Comparison of ENCODE assay signal across 17 mouse cellular contexts in the genomic region with DNA sequence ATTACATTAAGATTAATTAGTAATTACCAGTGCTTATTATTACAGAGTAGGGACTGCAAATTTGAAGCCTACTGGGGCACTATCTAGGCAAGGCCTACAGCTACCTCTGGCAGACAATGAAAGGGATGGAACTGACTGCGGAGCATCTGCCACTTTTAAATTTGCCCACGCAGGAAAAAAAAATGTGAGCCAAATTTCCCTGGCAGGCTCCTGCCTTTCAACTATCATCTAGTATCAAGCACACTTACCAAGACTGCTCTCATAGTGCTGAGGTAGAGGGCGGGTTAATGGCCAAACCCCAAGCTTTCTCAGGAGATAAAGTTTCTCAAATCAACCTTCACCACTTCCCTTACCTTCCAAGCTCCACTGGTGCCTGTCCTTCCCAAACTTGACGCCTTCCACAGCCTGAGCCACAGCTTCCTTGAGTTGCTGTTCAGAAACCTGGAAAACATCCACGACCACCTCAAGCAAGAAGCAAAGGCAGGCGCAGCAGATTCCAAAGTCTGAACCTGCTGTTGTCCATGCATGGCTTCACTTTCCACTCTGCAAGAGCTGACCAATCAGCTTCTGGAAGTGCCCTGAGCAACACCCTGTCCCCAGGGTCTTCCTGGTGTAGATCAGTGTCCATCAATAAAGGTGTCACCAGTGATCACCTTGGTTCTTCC. TPM values are rescaled to one million over a fixed set of nuclear protein-coding genes. Genes with fewer than 3 reads are reported as not detected.
DNase-seq lines count a peak whose midpoint lies in the region; ATAC-seq and TF ChIP-seq lines count a peak whose summit lies in the region.
"Had no signal": no experiment of that assay in that cellular context is flagged by ENCODE, and none has a peak within 500 bp of the region (broad histone marks: within the 10 kb centered on the region; RNA-seq: fewer than 3 reads in every experiment).

No protein-coding gene starts in this region.

- H3K27me3 ChIP-seq in kidney, postnatal 0 days (ENCODE audit: insufficient read depth, low read length) = no peaks in the 10 kb centered on the region
- H3K27me3 ChIP-seq in midbrain, embryonic 13.5 days = no peaks in the 10 kb centered on the region
- H3K27me3 ChIP-seq: forebrain, embryonic 13.5 days; intestine, embryonic 15.5 days; lung, embryonic 15.5 days; neural tube, embryonic 13.5 days had no signal

- no peak overlapping the region for H3K9ac ChIP-seq in kidney, postnatal 0 days (ENCODE audit: low read depth, low read length)
- no peak overlapping the region for H3K9ac ChIP-seq in midbrain, embryonic 13.5 days (replicated peaks)
- H3K9ac ChIP-seq: forebrain, embryonic 13.5 days; intestine, embryonic 15.5 days; lung, embryonic 15.5 days; neural tube, embryonic 13.5 days had no signal

- no peaks in the 10 kb centered on the region for H3K9me3 ChIP-seq in kidney, postnatal 0 days (replicated peaks; ENCODE audit: low read length)
- no peaks in the 10 kb centered on the region for H3K9me3 ChIP-seq in midbrain, embryonic 13.5 days
- H3K9me3 ChIP-seq: forebrain, embryonic 13.5 days; G1E; intestine, embryonic 15.5 days; lung, embryonic 15.5 days; neural tube, embryonic 13.5 days had no signal

- no peak overlapping the region for H3K4me2 ChIP-seq in kidney, postnatal 0 days (ENCODE audit: low read length)
- no peak overlapping the region for H3K4me2 ChIP-seq in midbrain, embryonic 13.5 days (replicated peaks)
- H3K4me2 ChIP-seq: forebrain, embryonic 13.5 days; intestine, embryonic 15.5 days; liver, embryonic 11.5 days; lung, embryonic 15.5 days; neural tube, embryonic 13.5 days had no signal

- no peaks in the 10 kb centered on the region for H3K36me3 ChIP-seq in kidney, postnatal 0 days (ENCODE audit: insufficient read depth, low read length)
- no peaks in the 10 kb centered on the region for H3K36me3 ChIP-seq in midbrain, embryonic 13.5 days
- H3K36me3 ChIP-seq: G1E; intestine, embryonic 15.5 days; lung, embryonic 15.5 days; neural tube, embryonic 13.5 days had no signal

- H3K4me1 ChIP-seq in kidney, postnatal 0 days (replicated peaks; ENCODE audit: insufficient read depth, low read length) = no peaks in the 10 kb centered on the region
- no peaks in the 10 kb centered on the region for H3K4me1 ChIP-seq in midbrain, embryonic 13.5 days (replicated peaks)
- H3K4me1 ChIP-seq: forebrain, embryonic 13.5 days; neural tube, embryonic 13.5 days had no signal

- 77% methylated on average over 6 of the region's 6 CpGs for WGBS in kidney, postnatal 0 days
- WGBS in midbrain, embryonic 13.5 days = 94% methylated on average over 6 of the region's 6 CpGs

- no peak overlapping the region for H3K4me3 ChIP-seq in kidney, postnatal 0 days (replicated peaks; ENCODE audit: low read depth, low read length)
- no peak overlapping the region for H3K4me3 ChIP-seq in midbrain, embryonic 13.5 days (replicated peaks)
- H3K4me3 ChIP-seq: forebrain, embryonic 13.5 days; intestine, embryonic 15.5 days; lung, embryonic 15.5 days; megakaryocyte, embryonic 14.5 days; neural tube, embryonic 13.5 days had no signal

- 0 out of 2 replicates have a peak, but pooled peaks have one; percentile 41 for ATAC-seq in kidney, postnatal 0 days (replicated peaks; ENCODE audit: low FRiP score, low read depth)
- no peak for ATAC-seq in midbrain, embryonic 13.5 days
- ATAC-seq: forebrain, embryonic 13.5 days; intestine, embryonic 15.5 days had no signal

- no peak overlapping the region for H3K27ac ChIP-seq in kidney, postnatal 0 days
- H3K27ac ChIP-seq in midbrain, embryonic 13.5 days = no peak overlapping the region
- H3K27ac ChIP-seq: forebrain, embryonic 13.5 days; intestine, embryonic 15.5 days; lung, embryonic 15.5 days; neural tube, embryonic 13.5 days had no signal

- TF ChIP-seq CTCF in kidney, postnatal 0 days (IDR thresholded peaks at IDR 0.05; ENCODE audit: low read depth) = no peak

- peak; percentile 54 for DNase-seq in layer of hippocampus, adult 11-12 months (ENCODE audit: low spot score)
- DNase-seq in layer of hippocampus, postnatal 25 days (ENCODE audit: extremely low spot score in 1 of 2, low spot score in 1 of 2) = no peak
- DNase-seq in cerebellum, adult 8-10 months = peak; percentile 41
- no peak for DNase-seq in kidney, postnatal 0 days (ENCODE audit: low spot score)
- DNase-seq in telencephalon, adult 2 months (ENCODE audit: low read depth, low spot score) = peak; percentile 64
- DNase-seq in thymus, postnatal 14 days = no peak
- DNase-seq: adrenal gland, postnatal 14 days; retina, postnatal 1 day; spleen, adult 18-20 months had no signal

RNA-seq across cellular contexts. Expression of a gene that starts 31.1 kb away (rescaled TPM):
- 10 to 100 TPM; 15.3 to 16.2 TPM for total RNA-seq in layer of hippocampus, postnatal 25 days (2021)
- 45.9 and 51.2 TPM in 2 replicates for polyA plus RNA-seq in kidney, postnatal 0 days (2015; fragmentation: Nextera tagmentation; extraction: Ambion mirVana)
- 7.8 and 9.0 TPM in 2 replicates for polyA plus RNA-seq in midbrain, embryonic 13.5 days (2015; fragmentation: Nextera tagmentation; extraction: Ambion mirVana)

Comparison
In these comparisons a context has a peak if more than half of its experiments do, and no peak if none do; other contexts are left out.
1. DNase-seq: peak in layer of hippocampus, adult 11-12 months (single experiment), cerebellum, adult 8-10 months (single experiment) and telencephalon, adult 2 months (single experiment); none in layer of hippocampus, postnatal 25 days (0 of 2), kidney, postnatal 0 days (single experiment) and thymus, postnatal 14 days (single experiment).